Mouse (Mus musculus): Measurements from ENCODE around the gene Olfr477. TPM values are rescaled to one million over a fixed set of nuclear protein-coding genes. Genes with fewer than 3 reads are reported as not detected.
"Not testable (repeated sequence)": the region's sequence is repeated elsewhere in the genome, so short reads cannot be mapped to it uniquely, and the experiment has no call there.

Olfr477 gene
- total RNA-seq (2021): not detected

GRCm38 (mm10) chr7:107986393-107986792 lies at the start of gene Olfr477:
TSS of gene Olfr477 (plus strand) at chr7:107986693.
- DNase-seq: no peak
- intact Hi-C loops (cut with DNase I): no loop called here

GRCm38 (mm10) chr7:107952539-107952938 lies 34.0 kb upstream of the Olfr477 start:
- DNase-seq; intact Hi-C loops (cut with DNase I): not testable (repeated sequence)

- intact Hi-C loops (cut with DNase I): no loop called here
- no peak for DNase-seq
Measured at GRCm38 (mm10) chr7:107954343-107954742, 32.1 kb upstream of the Olfr477 start, which contains the start of gene Olfr474. TSS of gene Olfr474 (plus strand) at chr7:107954643.

GRCm38 (mm10) chr7:107964503-107964902 lies 22.0 kb upstream of the Olfr477 start, which contains the start of gene Olfr476:
TSS of gene Olfr476 (plus strand) at chr7:107964803.
- DNase-seq: no peak

GRCm38 (mm10) chr7:108014256-108014655 lies 27.8 kb downstream of the Olfr477 start:
- intact Hi-C loops (cut with DNase I); DNase-seq: not testable (repeated sequence)

More at GRCm38 (mm10) chr7:107964503-107964902, 22.0 kb upstream of the Olfr477 start, which contains the start of gene Olfr476:
- intact Hi-C loops (cut with DNase I): no loop called here

GRCm38 (mm10) chr7:108033889-108034288 lies 47.4 kb downstream of the Olfr477 start, which contains the start of gene Olfr478:
TSS of gene Olfr478 (minus strand) at chr7:108033989.
- intact Hi-C loops (cut with DNase I): no loop called here
- no peak for DNase-seq

Other genes with a start within 250 kb of the Olfr477 start
- not detected for gene Cyb5r2, start 228.7 kb upstream of the Olfr477 start, total RNA-seq (2021)
- not detected for gene Ovch2, start 185.5 kb upstream of the Olfr477 start, total RNA-seq (2021)
- gene Olfr467, start 174.4 kb upstream of the Olfr477 start, total RNA-seq (2021): not detected
- gene Olfr469, start 161.2 kb upstream of the Olfr477 start, total RNA-seq (2021): not detected
- gene Olfr470, start 139.2 kb upstream of the Olfr477 start, total RNA-seq (2021): not detected
- not detected for gene Olfr472, start 88.8 kb upstream of the Olfr477 start, total RNA-seq (2021)
- gene Olfr473, start 56.2 kb upstream of the Olfr477 start, total RNA-seq (2021): not detected
- gene Olfr474, start 32.0 kb upstream of the Olfr477 start, total RNA-seq (2021): not detected
- not detected for gene Olfr476, start 21.9 kb upstream of the Olfr477 start, total RNA-seq (2021)
- gene Olfr478, start 47.3 kb downstream of the Olfr477 start, total RNA-seq (2021): not detected
- gene Olfr479, start 64.0 kb downstream of the Olfr477 start, total RNA-seq (2021): not detected
- not detected for gene Olfr480, start 80.7 kb downstream of the Olfr477 start, total RNA-seq (2021)
- not detected for gene Olfr481, start 93.2 kb downstream of the Olfr477 start, total RNA-seq (2021)
- gene Olfr482, start 110.9 kb downstream of the Olfr477 start, total RNA-seq (2021): under 1 TPM; 0.82 to 0.89 TPM
- not detected for gene Olfr483, start 114.2 kb downstream of the Olfr477 start, total RNA-seq (2021)
- not detected for gene Olfr484, start 140.8 kb downstream of the Olfr477 start, total RNA-seq (2021)
- not detected for gene Olfr485, start 173.2 kb downstream of the Olfr477 start, total RNA-seq (2021)
- gene Olfr486, start 186.0 kb downstream of the Olfr477 start, total RNA-seq (2021): not detected
- not detected for gene Olfr487, start 227.9 kb downstream of the Olfr477 start, total RNA-seq (2021)

Measured in heart, postnatal 10 days (tissue).